Mouse (Mus musculus): ENCODE data around the gene Junb. TPM values are rescaled to one million over a fixed set of nuclear protein-coding genes. Genes with fewer than 3 reads are reported as not detected.

Gene Junb
- polyA plus RNA-seq, 1 experiment, result 121 TPM

- DNase-seq (ENCODE audit: low spot score), result no peak
These were observed 9.4 kb upstream of the Junb start for GRCm38 (mm10) chr8:84987903-84988302.

- no peak for DNase-seq (ENCODE audit: low spot score)
These were observed 8.9 kb upstream of the Junb start for GRCm38 (mm10) chr8:84987388-84987787.

- DNase-seq (ENCODE audit: low spot score), result no peak
These were observed 7.9 kb upstream of the Junb start for GRCm38 (mm10) chr8:84986379-84986945.

- DNase-seq (ENCODE audit: low spot score), result peak; percentile 82
These were observed 7.3 kb upstream of the Junb start for GRCm38 (mm10) chr8:84985684-84986378.

- DNase-seq (ENCODE audit: low spot score), result no peak
These were observed 6.6 kb upstream of the Junb start for GRCm38 (mm10) chr8:84985049-84985683.

- peak; percentile 59 for DNase-seq (ENCODE audit: low spot score)
These were observed 6.0 kb upstream of the Junb start for GRCm38 (mm10) chr8:84984294-84985048.

- no peak for DNase-seq (ENCODE audit: low spot score)
These were observed 4.0 kb upstream of the Junb start for GRCm38 (mm10) chr8:84982499-84983011.

GRCm38 (mm10) chr8:84981644-84982498 lies 3.4 kb upstream of the Junb start:
- peak; percentile 71 for DNase-seq (ENCODE audit: low spot score)

GRCm38 (mm10) chr8:84980622-84981358 lies 2.3 kb upstream of the Junb start:
- peak; percentile 77 for DNase-seq (ENCODE audit: low spot score)

- peak; percentile 96 for DNase-seq (ENCODE audit: low spot score)
These were observed 1.3 kb upstream of the Junb start for GRCm38 (mm10) chr8:84979599-84980421.

- DNase-seq (ENCODE audit: low spot score), result peak; percentile 70
These were observed 877 bp downstream of the Junb start for GRCm38 (mm10) chr8:84977435-84978247.

- DNase-seq (ENCODE audit: low spot score), result no peak
These were observed 1.6 kb downstream of the Junb start for GRCm38 (mm10) chr8:84976763-84977434.

GRCm38 (mm10) chr8:84976031-84976762 lies 2.3 kb downstream of the Junb start:
- DNase-seq (ENCODE audit: low spot score), result peak; percentile 95

GRCm38 (mm10) chr8:84975434-84975833 lies 3.1 kb downstream of the Junb start:
- no peak for DNase-seq (ENCODE audit: low spot score)

- DNase-seq (ENCODE audit: low spot score), result no peak
These were observed 3.9 kb downstream of the Junb start for GRCm38 (mm10) chr8:84974543-84975142.

GRCm38 (mm10) chr8:84973803-84974542 lies 4.5 kb downstream of the Junb start:
- DNase-seq (ENCODE audit: low spot score), result no peak
